Mouse (Mus musculus): ENCODE measurements around the gene Ccdc180. TPM values are rescaled to one million over a fixed set of nuclear protein-coding genes. Genes with fewer than 3 reads are reported as not detected.

Gene Ccdc180
- total and polyA plus RNA-seq, 3 experiments = 0.16 TPM; not detected in 2

- H3K4me3 ChIP-seq (ENCODE audit: low read depth, low read length) = no peak overlapping the region
Measured at GRCm38 (mm10) chr4:45898413-45898812, 8.3 kb downstream of the Ccdc180 start.

GRCm38 (mm10) chr4:45909256-45909655, 19.2 kb downstream of the Ccdc180 start:
- Histone ChIP-seq H3K27me3 (ENCODE audit: insufficient read depth, low read length) (no peaks in the 10 kb centered on the region), H3K4me1 (ENCODE audit: insufficient read depth, low read depth, low read length) (no peaks in the 10 kb centered on the region), H3K36me3 (replicated peaks) (no peaks in the 10 kb centered on the region), H3K9me3 (replicated peaks) (no peaks in the 10 kb centered on the region), H3K4me3 (ENCODE audit: low read depth, low read length) (no peak overlapping the region)
- ATAC-seq (ENCODE audit: extremely low read depth, insufficient number of reproducible peaks, low FRiP score, poor library complexity, severe bottlenecking) = no peak
- DNase-seq (ENCODE audit: low spot score) = no peak
- TF ChIP-seq GATA2 (IDR thresholded peaks at IDR 0.05; ENCODE audit: borderline replicate concordance, low read depth, low read length) (no peak), POLR2AphosphoS5 (IDR thresholded peaks at IDR 0.05; ENCODE audit: insufficient replicate concordance, low read depth, low read length) (no peak), GATA1 (IDR thresholded peaks at IDR 0.05; ENCODE audit: borderline replicate concordance, low read length) (no peak)

More at GRCm38 (mm10) chr4:45898413-45898812, 8.3 kb downstream of the Ccdc180 start:
- Histone ChIP-seq H3K9me3 (replicated peaks) (no peaks in the 10 kb centered on the region), H3K4me1 (ENCODE audit: insufficient read depth, low read depth, low read length) (no peaks in the 10 kb centered on the region), H3K27me3 (ENCODE audit: insufficient read depth, low read length) (peaks cover 4% of the 10 kb centered on the region; the same call in 1 of the 2 replicates), H3K36me3 (replicated peaks) (no peaks in the 10 kb centered on the region)
- DNase-seq (ENCODE audit: low spot score) (no peak), ATAC-seq (ENCODE audit: extremely low read depth, insufficient number of reproducible peaks, low FRiP score, poor library complexity, severe bottlenecking) (no peak)
- TF ChIP-seq TAL1 (conservative IDR thresholded peaks at IDR 0.05; ENCODE audit: low read depth, low read length) (no peak), GATA1 (IDR thresholded peaks at IDR 0.05; ENCODE audit: borderline replicate concordance, low read length) (no peak), POLR2AphosphoS5 (IDR thresholded peaks at IDR 0.05; ENCODE audit: insufficient replicate concordance, low read depth, low read length) (no peak), CTCF (IDR thresholded peaks at IDR 0.05; ENCODE audit: low read depth, low read length) (no peak), GATA2 (IDR thresholded peaks at IDR 0.05; ENCODE audit: borderline replicate concordance, low read depth, low read length) (no peak)

GRCm38 (mm10) chr4:45909924-45910323, 19.8 kb downstream of the Ccdc180 start:
- H3K36me3 ChIP-seq (replicated peaks) = no peaks in the 10 kb centered on the region
- no peak for DNase-seq (ENCODE audit: low spot score)
- TF ChIP-seq GATA2 (IDR thresholded peaks at IDR 0.05; ENCODE audit: borderline replicate concordance, low read depth, low read length) = no peak
- no peak for TF ChIP-seq GATA1 (IDR thresholded peaks at IDR 0.05; ENCODE audit: borderline replicate concordance, low read length)
- no peak for TF ChIP-seq TAL1 (conservative IDR thresholded peaks at IDR 0.05; ENCODE audit: low read depth, low read length)
- no peak for TF ChIP-seq POLR2AphosphoS5 (IDR thresholded peaks at IDR 0.05; ENCODE audit: insufficient replicate concordance, low read depth, low read length)
- no peak for TF ChIP-seq CTCF (IDR thresholded peaks at IDR 0.05; ENCODE audit: low read depth, low read length)
- H3K4me1 ChIP-seq (ENCODE audit: insufficient read depth, low read depth, low read length) = no peaks in the 10 kb centered on the region
- H3K27me3 ChIP-seq (ENCODE audit: insufficient read depth, low read length) = no peaks in the 10 kb centered on the region
- no peak for ATAC-seq (ENCODE audit: extremely low read depth, insufficient number of reproducible peaks, low FRiP score, poor library complexity, severe bottlenecking)
- no peak overlapping the region for H3K4me3 ChIP-seq (ENCODE audit: low read depth, low read length)
- no peaks in the 10 kb centered on the region for H3K9me3 ChIP-seq (replicated peaks)

- Histone ChIP-seq H3K4me1 (ENCODE audit: insufficient read depth, low read depth, low read length) (no peaks in the 10 kb centered on the region), H3K4me3 (ENCODE audit: low read depth, low read length) (no peak overlapping the region), H3K36me3 (replicated peaks) (no peaks in the 10 kb centered on the region), H3K9me3 (replicated peaks) (no peaks in the 10 kb centered on the region), H3K27me3 (ENCODE audit: insufficient read depth, low read length) (no peaks in the 10 kb centered on the region)
- ATAC-seq (ENCODE audit: extremely low read depth, insufficient number of reproducible peaks, low FRiP score, poor library complexity, severe bottlenecking) = no peak
- no peak for DNase-seq (ENCODE audit: low spot score)
- no peak for TF ChIP-seq TAL1 (conservative IDR thresholded peaks at IDR 0.05; ENCODE audit: low read depth, low read length)
- TF ChIP-seq POLR2AphosphoS5 (IDR thresholded peaks at IDR 0.05; ENCODE audit: insufficient replicate concordance, low read depth, low read length) = no peak
- no peak for TF ChIP-seq GATA2 (IDR thresholded peaks at IDR 0.05; ENCODE audit: borderline replicate concordance, low read depth, low read length)
- no peak for TF ChIP-seq GATA1 (IDR thresholded peaks at IDR 0.05; ENCODE audit: borderline replicate concordance, low read length)
- TF ChIP-seq CTCF (IDR thresholded peaks at IDR 0.05; ENCODE audit: low read depth, low read length) = no peak
Measured at GRCm38 (mm10) chr4:45911256-45911655, 21.2 kb downstream of the Ccdc180 start.

GRCm38 (mm10) chr4:45911876-45912275, 21.8 kb downstream of the Ccdc180 start:
- no peak for ATAC-seq (ENCODE audit: extremely low read depth, insufficient number of reproducible peaks, low FRiP score, poor library complexity, severe bottlenecking)
- H3K27me3 ChIP-seq (ENCODE audit: insufficient read depth, low read length) = no peaks in the 10 kb centered on the region
- no peaks in the 10 kb centered on the region for H3K4me1 ChIP-seq (ENCODE audit: insufficient read depth, low read depth, low read length)
- no peaks in the 10 kb centered on the region for H3K36me3 ChIP-seq (replicated peaks)
- no peak for DNase-seq (ENCODE audit: low spot score)
- TF ChIP-seq GATA1 (IDR thresholded peaks at IDR 0.05; ENCODE audit: borderline replicate concordance, low read length) = no peak
- no peak for TF ChIP-seq CTCF (IDR thresholded peaks at IDR 0.05; ENCODE audit: low read depth, low read length)
- TF ChIP-seq GATA2 (IDR thresholded peaks at IDR 0.05; ENCODE audit: borderline replicate concordance, low read depth, low read length) = no peak
- no peak for TF ChIP-seq TAL1 (conservative IDR thresholded peaks at IDR 0.05; ENCODE audit: low read depth, low read length)
- no peak for TF ChIP-seq POLR2AphosphoS5 (IDR thresholded peaks at IDR 0.05; ENCODE audit: insufficient replicate concordance, low read depth, low read length)
- no peaks in the 10 kb centered on the region for H3K9me3 ChIP-seq (replicated peaks)
- no peak overlapping the region for H3K4me3 ChIP-seq (ENCODE audit: low read depth, low read length)

GRCm38 (mm10) chr4:45917091-45917490, 27.0 kb downstream of the Ccdc180 start:
- H3K4me1 ChIP-seq (ENCODE audit: insufficient read depth, low read depth, low read length) = no peaks in the 10 kb centered on the region
- no peaks in the 10 kb centered on the region for H3K36me3 ChIP-seq (replicated peaks)
- DNase-seq (ENCODE audit: low spot score) (no peak), ATAC-seq (ENCODE audit: extremely low read depth, insufficient number of reproducible peaks, low FRiP score, poor library complexity, severe bottlenecking) (no peak)
- H3K4me3 ChIP-seq (ENCODE audit: low read depth, low read length) = no peak overlapping the region
- TF ChIP-seq POLR2AphosphoS5 (IDR thresholded peaks at IDR 0.05; ENCODE audit: insufficient replicate concordance, low read depth, low read length) (no peak), GATA1 (IDR thresholded peaks at IDR 0.05; ENCODE audit: borderline replicate concordance, low read length) (no peak), GATA2 (IDR thresholded peaks at IDR 0.05; ENCODE audit: borderline replicate concordance, low read depth, low read length) (no peak), CTCF (IDR thresholded peaks at IDR 0.05; ENCODE audit: low read depth, low read length) (no peak), TAL1 (conservative IDR thresholded peaks at IDR 0.05; ENCODE audit: low read depth, low read length) (no peak)
- H3K9me3 ChIP-seq (replicated peaks) = no peaks in the 10 kb centered on the region
- H3K27me3 ChIP-seq (ENCODE audit: insufficient read depth, low read length) = peaks cover 5% of the 10 kb centered on the region; the same call in 1 of the 2 replicates

Data from G1E (cell line).